Mouse (Mus musculus): ENCODE data around the gene Cldn6. TPM values are rescaled to one million over a fixed set of nuclear protein-coding genes. Genes with fewer than 3 reads are reported as not detected.

The Cldn6 gene
- polyA plus RNA-seq, 1 experiment from 2014 or later = 12.8 TPM

DNA sequence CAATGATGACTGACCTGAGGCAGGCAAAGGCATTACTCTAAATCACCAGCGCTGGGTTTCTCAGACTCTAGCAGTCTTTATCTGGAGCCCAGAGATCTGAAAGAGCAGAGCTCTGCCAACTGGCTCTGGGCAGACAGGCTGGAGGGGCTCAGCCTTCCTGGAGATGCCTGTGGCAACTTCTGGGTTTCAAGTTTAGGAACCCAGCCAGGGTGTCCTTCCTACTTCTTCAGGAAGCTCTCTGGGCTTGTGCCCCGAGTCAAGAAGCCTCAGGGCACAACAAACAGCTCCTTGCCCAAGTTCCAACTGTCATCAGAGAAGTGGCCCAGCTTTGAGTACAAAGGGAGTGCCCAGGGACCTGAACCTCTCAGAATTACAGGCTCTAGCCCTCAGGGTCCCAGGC, 24.6 kb upstream of the Cldn6 start:
- no peak overlapping the region for H3K4me3 ChIP-seq (ENCODE audit: low read depth, low read length)
- no peak for DNase-seq (ENCODE audit: low spot score)
- H3K9ac ChIP-seq (ENCODE audit: low read depth, low read length) = no peak overlapping the region
- no peak for ATAC-seq (ENCODE audit: low FRiP score)
- no peaks in the 10 kb centered on the region for H3K9me3 ChIP-seq (ENCODE audit: control insufficient read depth, low read length)
- 73% methylated on average over 2 of the region's 2 CpGs for WGBS
- no peaks in the 10 kb centered on the region for H3K4me1 ChIP-seq (replicated peaks; ENCODE audit: control insufficient read depth, insufficient read depth, low read length)
- no peak overlapping the region for H3K4me2 ChIP-seq (replicated peaks; ENCODE audit: low read depth, low read length)
- H3K27ac ChIP-seq (ENCODE audit: low read depth, low read length) = no peak overlapping the region
- no peaks in the 10 kb centered on the region for H3K36me3 ChIP-seq (ENCODE audit: control insufficient read depth, insufficient read depth, low read length)
- H3K27me3 ChIP-seq (ENCODE audit: control insufficient read depth, insufficient read depth, low read length) = no peaks in the 10 kb centered on the region

DNA sequence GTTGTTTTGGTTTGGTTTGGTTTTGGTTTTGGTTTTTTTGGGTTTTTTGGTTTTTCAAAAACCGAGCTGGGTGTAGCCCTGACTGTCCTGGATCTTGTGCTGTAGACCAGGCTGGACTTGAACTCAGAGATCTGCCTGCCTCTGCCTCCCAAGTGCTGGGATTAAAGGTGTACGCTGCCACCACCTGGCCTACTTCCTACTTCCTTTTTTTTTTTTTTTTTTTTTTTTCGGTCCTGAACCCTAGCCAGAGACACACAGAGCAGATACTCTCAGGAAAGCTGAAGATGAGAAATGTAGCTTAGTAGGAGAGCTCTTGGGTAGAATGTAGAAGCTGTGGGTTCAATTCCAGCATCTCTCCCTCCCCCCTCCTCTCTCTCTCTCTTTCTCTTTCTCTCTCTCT, 20.6 kb upstream of the Cldn6 start:
- no peak for ATAC-seq (ENCODE audit: low FRiP score)
- Histone ChIP-seq H3K4me3 (ENCODE audit: low read depth, low read length) (no peak overlapping the region), H3K9me3 (ENCODE audit: control insufficient read depth, low read length) (no peaks in the 10 kb centered on the region), H3K9ac (ENCODE audit: low read depth, low read length) (no peak overlapping the region), H3K27me3 (ENCODE audit: control insufficient read depth, insufficient read depth, low read length) (peaks cover 20% of the 10 kb centered on the region), H3K36me3 (ENCODE audit: control insufficient read depth, insufficient read depth, low read length) (no peaks in the 10 kb centered on the region), H3K27ac (ENCODE audit: low read depth, low read length) (no peak overlapping the region), H3K4me2 (replicated peaks; ENCODE audit: low read depth, low read length) (no peak overlapping the region), H3K4me1 (replicated peaks; ENCODE audit: control insufficient read depth, insufficient read depth, low read length) (no peaks in the 10 kb centered on the region)
- no peak for DNase-seq (ENCODE audit: low spot score)
- WGBS = 75% methylated on average over 3 of the region's 3 CpGs

DNA sequence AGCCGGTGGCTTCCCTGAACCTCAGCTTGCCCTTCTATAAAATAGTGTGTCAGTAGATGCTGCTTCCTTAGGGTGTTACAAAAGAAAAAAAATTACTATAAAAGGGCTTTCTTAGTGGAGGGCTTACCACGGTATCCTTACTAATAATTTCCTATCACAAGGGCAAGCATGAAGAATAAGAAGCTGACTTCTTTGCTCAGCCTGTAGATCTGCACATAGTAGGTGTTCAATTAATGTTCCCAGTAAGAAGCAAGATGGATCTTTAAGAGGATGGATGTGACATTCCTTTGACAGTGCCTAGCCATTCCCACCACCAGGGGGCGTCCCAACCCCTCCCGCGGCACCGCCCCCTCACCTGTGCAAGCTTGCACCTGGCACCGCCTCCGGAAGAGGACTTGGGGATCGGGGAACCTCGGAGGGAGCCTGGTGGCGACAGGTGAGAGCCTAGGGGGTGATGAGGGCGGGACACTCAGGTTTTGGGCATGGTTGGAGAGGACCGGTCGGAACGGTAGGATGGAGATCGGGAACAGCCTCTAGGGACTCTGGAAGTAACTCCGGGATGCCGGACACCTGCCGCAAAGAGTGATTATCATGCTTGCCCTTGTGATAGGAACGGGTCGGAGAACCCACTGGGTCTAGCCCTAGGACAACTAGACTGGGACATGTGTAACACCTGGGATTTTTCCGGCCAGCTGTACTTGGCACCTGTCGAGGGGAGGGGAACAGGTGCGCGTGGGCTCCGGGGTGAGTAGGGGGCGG, 18.8 kb upstream of the Cldn6 start, which contains the start of gene Bicdl2:
Gene Bicdl2 (plus strand): TSS at position 390 of the 759 bp plus-strand sequence.
- 7% methylated on average over 27 of the region's 27 CpGs for WGBS
- H3K4me2 ChIP-seq (replicated peaks; ENCODE audit: low read depth, low read length) = no peak within 1 kb of the TSS
- peak; percentile 32 for DNase-seq (ENCODE audit: low spot score)

DNA sequence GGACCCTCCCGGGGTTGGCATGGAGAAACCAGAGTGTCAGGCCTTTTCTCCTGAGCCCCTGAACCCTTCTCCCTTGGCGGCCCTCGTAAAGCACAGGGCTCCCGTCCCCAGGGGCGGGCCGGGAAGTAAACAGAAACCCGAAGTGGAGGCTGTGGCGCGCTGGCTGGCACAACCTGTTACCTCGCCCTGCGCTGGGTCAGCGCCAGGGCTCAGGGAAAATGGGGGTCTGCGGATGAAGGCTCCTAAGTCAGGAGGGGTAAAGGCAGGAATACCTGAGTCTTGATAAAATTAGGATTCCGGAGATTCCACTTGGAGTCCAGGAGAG, 18.2 kb upstream of the Cldn6 start:
- no peaks in the 10 kb centered on the region for H3K4me1 ChIP-seq (replicated peaks; ENCODE audit: control insufficient read depth, insufficient read depth, low read length)
- WGBS = 9% methylated on average over 14 of the region's 14 CpGs
- no peak for DNase-seq (ENCODE audit: low spot score)
- H3K9me3 ChIP-seq (ENCODE audit: control insufficient read depth, low read length) = no peaks in the 10 kb centered on the region
- H3K36me3 ChIP-seq (ENCODE audit: control insufficient read depth, insufficient read depth, low read length) = no peaks in the 10 kb centered on the region
- no peak overlapping the region for H3K9ac ChIP-seq (ENCODE audit: low read depth, low read length)
- peaks cover 20% of the 10 kb centered on the region for H3K27me3 ChIP-seq (ENCODE audit: control insufficient read depth, insufficient read depth, low read length)
- no peak overlapping the region for H3K4me3 ChIP-seq (ENCODE audit: low read depth, low read length)
- H3K4me2 ChIP-seq (replicated peaks; ENCODE audit: low read depth, low read length) = no peak overlapping the region
- ATAC-seq (ENCODE audit: low FRiP score) = no peak
- H3K27ac ChIP-seq (ENCODE audit: low read depth, low read length) = no peak overlapping the region

More for the DNA sequence above, 18.8 kb upstream of the Cldn6 start, which contains the start of gene Bicdl2:
- no peak within 1 kb of the TSS for H3K27ac ChIP-seq (ENCODE audit: low read depth, low read length)
- peaks cover 20% of the 10 kb centered on the region for H3K27me3 ChIP-seq (ENCODE audit: control insufficient read depth, insufficient read depth, low read length)
- H3K36me3 ChIP-seq (ENCODE audit: control insufficient read depth, insufficient read depth, low read length) = no peaks in the 10 kb centered on the region
- no peak within 1 kb of the TSS for H3K9ac ChIP-seq (ENCODE audit: low read depth, low read length)
- ATAC-seq (ENCODE audit: low FRiP score) = peak; percentile 8; the same call in 1 of the 2 replicates
- no peak within 1 kb of the TSS for H3K4me3 ChIP-seq (ENCODE audit: low read depth, low read length)
- no peaks in the 10 kb centered on the region for H3K4me1 ChIP-seq (replicated peaks; ENCODE audit: control insufficient read depth, insufficient read depth, low read length)
- H3K9me3 ChIP-seq (ENCODE audit: control insufficient read depth, low read length) = no peaks in the 10 kb centered on the region

DNA sequence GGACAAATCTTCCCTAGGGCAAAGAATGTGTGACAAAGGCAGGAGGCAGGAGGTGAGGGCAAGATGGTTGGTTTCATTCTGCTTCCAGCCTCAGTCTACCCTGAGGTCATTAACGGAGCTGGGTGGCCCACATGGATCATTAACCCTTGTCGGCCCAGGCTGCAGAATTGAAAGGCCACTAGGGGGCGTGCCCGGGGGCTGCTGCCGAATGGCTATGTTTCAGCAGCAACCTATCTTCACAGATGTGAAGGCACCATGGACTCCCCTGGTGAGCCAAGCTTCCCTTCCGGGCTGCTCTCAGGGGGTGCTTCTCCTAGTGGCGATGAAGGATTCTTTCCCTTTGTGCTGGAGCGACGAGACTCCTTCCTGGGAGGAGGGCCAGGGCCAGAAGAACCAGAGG, 17.5 kb upstream of the Cldn6 start:
- DNase-seq (ENCODE audit: low spot score) (peak; percentile 44), ATAC-seq (ENCODE audit: low FRiP score) (no peak)
- H3K27ac ChIP-seq (ENCODE audit: low read depth, low read length) = no peak overlapping the region
- WGBS = 3% methylated on average over 9 of the region's 9 CpGs
- no peak overlapping the region for H3K4me3 ChIP-seq (ENCODE audit: low read depth, low read length)
- H3K9ac ChIP-seq (ENCODE audit: low read depth, low read length) = no peak overlapping the region
- H3K4me2 ChIP-seq (replicated peaks; ENCODE audit: low read depth, low read length) = no peak overlapping the region
- no peaks in the 10 kb centered on the region for H3K36me3 ChIP-seq (ENCODE audit: control insufficient read depth, insufficient read depth, low read length)
- H3K4me1 ChIP-seq (replicated peaks; ENCODE audit: control insufficient read depth, insufficient read depth, low read length) = no peaks in the 10 kb centered on the region
- H3K9me3 ChIP-seq (ENCODE audit: control insufficient read depth, low read length) = no peaks in the 10 kb centered on the region
- H3K27me3 ChIP-seq (ENCODE audit: control insufficient read depth, insufficient read depth, low read length) = peaks cover 20% of the 10 kb centered on the region

DNA sequence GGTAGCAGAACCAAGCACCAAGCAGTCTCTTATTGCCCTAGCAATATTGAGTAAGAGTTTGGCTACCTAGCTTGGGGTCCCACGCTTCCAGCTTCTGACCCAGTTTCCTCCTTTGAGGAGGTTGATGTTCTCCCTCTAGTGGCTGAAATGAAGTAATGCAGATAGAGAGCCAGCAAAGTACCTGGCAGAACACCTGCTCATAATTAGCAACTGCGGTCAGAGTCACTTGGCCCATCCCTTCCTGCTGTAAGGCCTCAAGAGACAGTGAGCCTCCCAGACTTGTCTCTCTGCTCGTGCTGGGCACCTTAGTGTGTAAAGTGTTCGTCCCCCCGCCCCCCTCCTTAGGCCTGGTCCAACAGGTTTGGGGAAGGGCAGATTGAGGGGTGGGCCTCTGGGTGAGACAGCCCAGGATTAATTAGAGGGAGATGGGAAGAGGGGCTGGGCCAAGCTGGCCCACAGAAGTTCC, 14.5 kb upstream of the Cldn6 start:
- H3K27ac ChIP-seq (ENCODE audit: low read depth, low read length) = no peak overlapping the region
- ATAC-seq (ENCODE audit: low FRiP score) (peak; percentile 52), DNase-seq (ENCODE audit: low spot score) (peak; percentile 50)
- no peak overlapping the region for H3K4me2 ChIP-seq (replicated peaks; ENCODE audit: low read depth, low read length)
- no peaks in the 10 kb centered on the region for H3K4me1 ChIP-seq (replicated peaks; ENCODE audit: control insufficient read depth, insufficient read depth, low read length)
- H3K4me3 ChIP-seq (ENCODE audit: low read depth, low read length) = no peak overlapping the region
- peaks cover 3% of the 10 kb centered on the region; the same call in 1 of the 2 replicates for H3K36me3 ChIP-seq (ENCODE audit: control insufficient read depth, insufficient read depth, low read length)
- 16% methylated on average over 5 of the region's 5 CpGs for WGBS
- H3K9ac ChIP-seq (ENCODE audit: low read depth, low read length) = no peak overlapping the region
- H3K9me3 ChIP-seq (ENCODE audit: control insufficient read depth, low read length) = no peaks in the 10 kb centered on the region
- H3K27me3 ChIP-seq (ENCODE audit: control insufficient read depth, insufficient read depth, low read length) = peaks cover 20% of the 10 kb centered on the region

DNA sequence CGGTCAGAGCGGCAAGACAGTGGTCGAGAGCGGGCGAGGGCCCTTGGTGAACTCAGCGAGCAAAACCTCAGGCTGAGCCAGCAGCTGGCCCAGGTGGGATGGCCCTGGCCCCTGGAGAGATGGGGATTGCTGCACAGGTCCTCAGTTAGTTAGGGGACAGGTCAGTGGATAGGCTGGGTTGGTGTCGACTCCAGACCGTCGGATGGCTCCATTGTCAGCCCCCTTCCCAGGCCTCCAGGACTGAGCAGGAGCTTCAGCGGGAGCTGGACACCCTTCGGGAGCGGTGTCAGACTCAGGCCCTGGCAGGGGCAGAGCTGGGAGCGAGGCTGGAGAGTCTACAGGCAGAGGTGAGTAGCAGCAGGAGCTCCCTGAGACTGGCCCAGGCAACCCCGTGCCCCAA, 13.5 kb upstream of the Cldn6 start:
- H3K27ac ChIP-seq (ENCODE audit: low read depth, low read length) = no peak overlapping the region
- H3K9me3 ChIP-seq (ENCODE audit: control insufficient read depth, low read length) = no peaks in the 10 kb centered on the region
- H3K4me1 ChIP-seq (replicated peaks; ENCODE audit: control insufficient read depth, insufficient read depth, low read length) = no peaks in the 10 kb centered on the region
- no peak for DNase-seq (ENCODE audit: low spot score)
- no peak overlapping the region for H3K4me3 ChIP-seq (ENCODE audit: low read depth, low read length)
- H3K9ac ChIP-seq (ENCODE audit: low read depth, low read length) = no peak overlapping the region
- H3K4me2 ChIP-seq (replicated peaks; ENCODE audit: low read depth, low read length) = no peak overlapping the region
- H3K27me3 ChIP-seq (ENCODE audit: control insufficient read depth, insufficient read depth, low read length) = peaks cover 12% of the 10 kb centered on the region
- no peak for ATAC-seq (ENCODE audit: low FRiP score)
- 84% methylated on average over 14 of the region's 14 CpGs for WGBS
- peaks cover 3% of the 10 kb centered on the region; the same call in 1 of the 2 replicates for H3K36me3 ChIP-seq (ENCODE audit: control insufficient read depth, insufficient read depth, low read length)

DNA sequence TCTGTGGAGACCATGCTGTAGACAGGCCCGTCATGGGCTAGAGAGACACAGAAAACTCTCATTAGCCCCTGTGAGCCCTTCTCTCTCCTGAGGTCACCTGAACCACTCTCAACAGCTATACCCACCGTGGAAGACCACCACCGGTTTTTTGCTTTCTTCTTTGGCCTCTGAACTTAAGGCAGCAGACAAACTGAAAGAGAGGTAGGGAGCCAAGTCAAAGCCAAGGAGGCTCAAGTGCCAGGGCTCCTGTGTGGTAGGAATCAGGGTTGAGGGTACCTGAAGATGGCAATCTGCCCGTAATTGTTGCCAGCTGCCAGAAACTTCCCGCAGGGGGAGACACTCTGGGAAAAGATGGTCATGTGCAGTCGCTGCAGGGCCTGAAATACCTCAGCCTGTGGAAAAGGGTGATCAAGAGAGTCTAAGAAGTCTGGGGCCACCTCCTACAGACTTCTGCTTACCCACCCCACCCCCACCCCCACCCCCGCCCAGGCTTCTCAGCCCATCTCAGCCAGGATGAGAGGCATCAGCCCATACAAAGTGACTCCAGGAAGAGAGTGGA, 8.5 kb upstream of the Cldn6 start:
- WGBS = 92% methylated on average over 6 of the region's 7 CpGs
- Histone ChIP-seq H3K9me3 (ENCODE audit: control insufficient read depth, low read length) (no peaks in the 10 kb centered on the region), H3K4me3 (ENCODE audit: low read depth, low read length) (no peak overlapping the region), H3K27me3 (ENCODE audit: control insufficient read depth, insufficient read depth, low read length) (peaks cover 5% of the 10 kb centered on the region), H3K27ac (ENCODE audit: low read depth, low read length) (no peak overlapping the region), H3K9ac (ENCODE audit: low read depth, low read length) (no peak overlapping the region), H3K36me3 (ENCODE audit: control insufficient read depth, insufficient read depth, low read length) (peaks cover 3% of the 10 kb centered on the region; the same call in 1 of the 2 replicates), H3K4me2 (replicated peaks; ENCODE audit: low read depth, low read length) (no peak overlapping the region), H3K4me1 (replicated peaks; ENCODE audit: control insufficient read depth, insufficient read depth, low read length) (peaks cover 3% of the 10 kb centered on the region; the same call in 1 of the 2 replicates)
- ATAC-seq (ENCODE audit: low FRiP score) (no peak), DNase-seq (ENCODE audit: low spot score) (no peak)

DNA sequence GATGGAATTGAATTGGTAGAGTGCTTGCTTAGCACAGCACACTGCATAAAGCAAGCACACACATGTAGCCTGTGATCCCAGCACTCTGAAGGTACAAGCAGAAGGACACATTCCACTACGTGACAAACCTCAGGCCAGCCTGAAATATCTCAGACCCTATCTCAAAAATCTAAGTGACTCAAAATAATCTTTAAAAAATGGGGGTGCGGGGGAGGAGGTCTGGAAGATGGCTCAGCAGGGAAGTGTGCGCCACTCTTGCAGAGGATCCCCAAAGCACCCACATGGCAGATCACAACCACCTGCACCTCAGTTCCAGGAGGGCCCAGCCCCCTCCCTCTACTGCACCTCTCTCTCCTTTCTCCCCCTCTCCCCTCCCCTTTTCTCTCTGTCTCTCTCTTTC, 7.5 kb upstream of the Cldn6 start:
- H3K4me3 ChIP-seq (ENCODE audit: low read depth, low read length) = no peak overlapping the region
- DNase-seq (ENCODE audit: low spot score) = no peak
- peaks cover 3% of the 10 kb centered on the region; the same call in 1 of the 2 replicates for H3K36me3 ChIP-seq (ENCODE audit: control insufficient read depth, insufficient read depth, low read length)

More for the DNA sequence above, 7.5 kb upstream of the Cldn6 start:
- no peak for ATAC-seq (ENCODE audit: low FRiP score)
- 93% methylated on average over 3 of the region's 3 CpGs for WGBS
- Histone ChIP-seq H3K27me3 (ENCODE audit: control insufficient read depth, insufficient read depth, low read length) (peaks cover 13% of the 10 kb centered on the region), H3K4me1 (replicated peaks; ENCODE audit: control insufficient read depth, insufficient read depth, low read length) (peaks cover 8% of the 10 kb centered on the region), H3K9me3 (ENCODE audit: control insufficient read depth, low read length) (no peaks in the 10 kb centered on the region), H3K27ac (ENCODE audit: low read depth, low read length) (no peak overlapping the region), H3K4me2 (replicated peaks; ENCODE audit: low read depth, low read length) (no peak overlapping the region), H3K9ac (ENCODE audit: low read depth, low read length) (no peak overlapping the region)
